Mouse (Mus musculus) thymus, adult 2 months (tissue): ENCODE measurements around the gene Ccdc137.

Experiments
- CTCF ChIP-seq: fragments of 200-500 bp; IDR thresholded peaks from 2 replicates; pipeline ENCODE4 v1.5.1; 2012; ENCODE audit warnings: mild to moderate bottlenecking, control low read depth, low read length, moderate library complexity, borderline replicate concordance; ENCODE audit not compliant: control insufficient read depth, poor library complexity, insufficient read depth; ENCODE audit errors: extremely low read depth
- POLR2A ChIP-seq: fragments of 200-500 bp; IDR thresholded peaks from 2 replicates; pipeline ENCODE4 v1.6.1; 2012; ENCODE audit warnings: mild to moderate bottlenecking, low read length, control low read depth, moderate library complexity; ENCODE audit not compliant: control insufficient read depth, poor library complexity, insufficient read depth; ENCODE audit errors: extremely low read depth

DNA sequence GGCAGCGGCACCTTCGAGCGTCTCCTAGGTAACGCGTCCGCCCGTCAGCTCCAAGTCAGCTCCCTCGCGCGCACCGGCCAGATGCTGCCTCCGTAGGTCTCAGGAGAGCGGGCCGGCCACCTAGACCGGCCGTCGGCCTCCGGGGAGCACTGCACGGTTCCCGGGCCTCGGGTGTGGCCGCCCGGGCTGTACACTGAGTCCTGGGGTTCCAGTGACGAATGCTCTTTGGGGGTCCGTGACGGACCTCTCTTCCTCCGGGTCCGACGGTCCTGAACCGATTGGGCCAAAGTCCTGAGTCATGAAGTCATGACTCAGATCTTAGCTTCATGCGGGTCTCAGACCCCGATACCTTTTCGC lies 9.8 kb downstream of the Ccdc137 start:
- TF ChIP-seq CTCF, result no peak
- TF ChIP-seq POLR2A, result no peak
